Mouse (Mus musculus) lung, adult 2 months (tissue): ENCODE data around the gene Hsdl2. TPM values are rescaled to one million over a fixed set of nuclear protein-coding genes. Genes with fewer than 3 reads are reported as not detected.

Experiments used
- DNase-seq: peaks from one replicate; pipeline ENCODE4 v3.0.0; 2022
- H3K4me1 ChIP-seq: fragments of 200-500 bp; 2 replicates; pipeline ENCODE4 v1.6.1; 2011; ENCODE audit warnings: low read length; ENCODE audit not compliant: control insufficient read depth, insufficient read depth
- H3K4me3 ChIP-seq: fragments of 200-500 bp; replicated peaks from 2 replicates; pipeline ENCODE3; 2011; ENCODE audit warnings: low read depth, mild to moderate bottlenecking, control low read depth, low read length; ENCODE audit errors: extremely low read depth
- CTCF ChIP-seq: fragments of 200-500 bp; IDR thresholded peaks from 2 replicates; pipeline ENCODE4 v1.5.1; 2011; ENCODE audit warnings: mild to moderate bottlenecking, low read length, control low read depth; ENCODE audit not compliant: insufficient read depth
- POLR2A ChIP-seq: fragments of 200-500 bp; IDR thresholded peaks from 2 replicates; pipeline ENCODE4 v1.6.1; 2011; ENCODE audit warnings: low read depth, mild to moderate bottlenecking, control low read depth, low read length, borderline replicate concordance; ENCODE audit errors: extremely low read depth
- WGBS: fragments of 180-500 bp; shearing (Covaris S2); methylation state at CpG from one replicate; pipeline ENCODE4 v1.1.7; 2018; 5-methylcytosine and 5-hydroxymethylcytosine counted together
- polyA plus RNA-seq: library from polyadenylated mRNA; depleted of rRNA; stranded (reverse); fragments of >200 nt; gene quantifications from 2 replicates; pipeline ENCODE4 v1.2.3, GENCODE M21; 2012

Gene Hsdl2
- polyA plus RNA-seq, 1 experiment: 16.1 TPM

GRCm38 (mm10) chr4:59587215-59587871 is 6.0 kb downstream of the Hsdl2 start:
- DNase-seq: no peak
- Histone ChIP-seq H3K4me1 (no peaks in the 10 kb centered on the region), H3K4me3 (no peak overlapping the region)
- 69% methylated on average over 2 of the region's 2 CpGs for WGBS
- TF ChIP-seq CTCF: no peak
- TF ChIP-seq POLR2A: no peak

- TF ChIP-seq CTCF (no peak), POLR2A (no peak)
- 96% methylated on average over 1 of the region's 1 CpGs for WGBS
- no peak for DNase-seq
- no peak overlapping the region for H3K4me3 ChIP-seq
- H3K4me1 ChIP-seq: no peaks in the 10 kb centered on the region
These were observed 6.5 kb downstream of the Hsdl2 start for GRCm38 (mm10) chr4:59587872-59588226.

GRCm38 (mm10) chr4:59594614-59595013 is 13.3 kb downstream of the Hsdl2 start:
- WGBS: 67% methylated on average over 2 of the region's 2 CpGs
- TF ChIP-seq CTCF (no peak), POLR2A (no peak)

DNA sequence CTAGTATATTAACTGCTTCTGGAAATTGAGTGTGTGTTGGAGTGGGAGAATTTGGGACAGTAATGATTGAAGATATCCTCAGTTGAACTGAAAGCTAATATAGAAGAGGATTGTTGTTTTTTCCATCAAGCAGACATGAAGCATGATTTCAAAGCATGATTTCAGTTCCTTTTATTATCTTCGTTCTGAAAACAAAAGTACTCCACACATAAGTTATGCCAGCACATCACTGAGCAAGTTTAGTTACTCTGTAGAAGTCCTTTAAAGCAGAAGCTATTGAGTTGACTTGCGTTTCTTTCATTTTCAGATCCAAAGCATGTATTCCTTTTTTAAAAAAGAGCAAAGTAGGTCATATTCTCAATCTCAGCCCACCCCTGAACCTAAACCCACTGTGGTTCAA is 15.2 kb downstream of the Hsdl2 start:
- no peak for DNase-seq
- H3K4me1 ChIP-seq: no peaks in the 10 kb centered on the region
- 75% methylated on average over 2 of the region's 2 CpGs for WGBS
- H3K4me3 ChIP-seq: no peak overlapping the region
- TF ChIP-seq CTCF (no peak), POLR2A (no peak)

More at GRCm38 (mm10) chr4:59594614-59595013, 13.3 kb downstream of the Hsdl2 start:
- DNase-seq: no peak
- no peaks in the 10 kb centered on the region for H3K4me1 ChIP-seq
- H3K4me3 ChIP-seq: no peak overlapping the region

- DNase-seq: no peak
- no peak for TF ChIP-seq CTCF
- TF ChIP-seq POLR2A: no peak
- H3K4me1 ChIP-seq: no peaks in the 10 kb centered on the region
- H3K4me3 ChIP-seq: no peak overlapping the region
- WGBS: 93% methylated on average over 4 of the region's 4 CpGs
These were observed 21.3 kb downstream of the Hsdl2 start for GRCm38 (mm10) chr4:59602704-59603103.

DNA sequence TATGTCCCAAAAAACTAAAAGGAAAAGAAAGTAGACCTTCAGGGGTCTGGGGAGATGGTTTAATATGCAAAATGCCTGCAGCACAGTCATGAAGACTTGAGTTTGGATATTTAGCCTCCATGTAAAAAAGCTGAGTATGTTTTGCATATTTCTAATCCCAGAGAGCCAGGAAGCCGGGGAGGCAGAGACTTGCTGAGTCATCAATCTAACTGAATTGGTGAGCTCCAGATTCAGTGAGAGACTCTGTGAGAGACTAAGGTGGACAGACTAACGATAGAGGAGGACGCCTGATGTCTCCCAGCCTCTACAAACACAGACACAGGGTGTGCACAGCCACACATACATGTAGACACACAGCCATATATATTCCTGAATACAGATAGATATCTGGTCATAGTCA is 23.5 kb downstream of the Hsdl2 start:
- DNase-seq: no peak
- 75% methylated on average over 3 of the region's 3 CpGs for WGBS
- TF ChIP-seq CTCF (no peak), POLR2A (no peak)
- Histone ChIP-seq H3K4me1 (no peaks in the 10 kb centered on the region), H3K4me3 (no peak overlapping the region)

DNA sequence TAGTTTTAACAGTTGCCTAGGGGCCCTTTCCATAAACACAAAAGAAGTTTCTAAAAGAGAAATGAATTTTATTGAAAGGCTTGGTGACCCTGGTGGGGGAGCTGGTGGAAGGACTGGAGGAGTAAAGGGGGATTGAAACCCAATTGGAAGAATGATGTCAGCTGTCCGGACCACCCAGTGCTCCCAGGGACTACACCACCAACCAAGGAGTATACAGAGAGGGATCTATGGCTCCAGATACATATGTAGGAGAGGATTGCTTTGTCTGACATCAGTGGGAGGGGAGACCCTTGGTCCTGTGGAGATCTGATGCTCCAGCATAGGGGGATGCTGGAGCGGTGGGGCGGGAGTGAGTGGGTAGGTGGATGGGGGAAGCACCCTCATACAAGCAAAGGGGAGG is 24.1 kb downstream of the Hsdl2 start:
- DNase-seq: no peak
- 99% methylated on average over 3 of the region's 3 CpGs for WGBS
- TF ChIP-seq POLR2A (no peak), CTCF (no peak)
- Histone ChIP-seq H3K4me1 (no peaks in the 10 kb centered on the region), H3K4me3 (no peak overlapping the region)

GRCm38 (mm10) chr4:59610411-59610810 is 29.0 kb downstream of the Hsdl2 start:
- no peak for TF ChIP-seq POLR2A
- TF ChIP-seq CTCF: no peak
- 59% methylated on average over 3 of the region's 3 CpGs for WGBS
- DNase-seq: no peak
- Histone ChIP-seq H3K4me3 (no peak overlapping the region), H3K4me1 (no peaks in the 10 kb centered on the region)

- DNase-seq: peak; percentile 15
- TF ChIP-seq CTCF (no peak), POLR2A (no peak)
- Histone ChIP-seq H3K4me3 (no peak overlapping the region), H3K4me1 (no peaks in the 10 kb centered on the region)
- WGBS: 5% methylated on average over 1 of the region's 1 CpGs
These were observed 33.6 kb downstream of the Hsdl2 start for GRCm38 (mm10) chr4:59614986-59615385.

DNA sequence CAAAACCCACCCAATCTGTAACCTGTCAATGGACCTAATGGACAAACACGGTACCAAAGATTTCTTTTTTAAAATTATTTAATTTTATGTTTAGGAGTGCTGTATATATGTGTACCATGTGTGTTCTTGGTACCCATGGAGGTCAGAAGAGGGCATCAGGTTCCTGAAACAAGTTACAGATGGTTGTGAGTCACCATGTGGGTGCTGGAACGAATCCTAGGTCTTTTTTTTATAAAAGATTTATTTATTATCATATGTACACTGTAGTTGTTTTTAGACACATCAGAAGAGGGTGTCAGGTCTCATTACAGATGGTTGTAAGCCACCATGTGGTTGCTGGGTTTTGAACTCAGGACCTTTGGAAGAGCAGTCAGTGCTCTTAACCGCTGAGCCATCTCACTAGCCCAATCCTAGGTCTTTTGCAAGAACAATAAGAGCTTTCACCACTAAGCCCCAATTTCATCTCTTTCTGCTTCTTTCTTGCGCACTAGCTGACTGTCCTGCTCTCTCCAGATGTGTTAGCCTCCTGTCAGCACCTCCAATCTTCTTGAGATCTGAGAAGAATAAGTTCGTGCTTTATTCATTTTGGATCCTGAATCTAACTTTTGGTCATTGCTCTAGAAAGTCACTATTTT is 38.4 kb downstream of the Hsdl2 start:
- WGBS: 91% methylated on average over 5 of the region's 5 CpGs
- no peak for DNase-seq
- TF ChIP-seq CTCF (no peak), POLR2A (no peak)
- H3K4me1 ChIP-seq: no peaks in the 10 kb centered on the region
- no peak overlapping the region for H3K4me3 ChIP-seq

DNA sequence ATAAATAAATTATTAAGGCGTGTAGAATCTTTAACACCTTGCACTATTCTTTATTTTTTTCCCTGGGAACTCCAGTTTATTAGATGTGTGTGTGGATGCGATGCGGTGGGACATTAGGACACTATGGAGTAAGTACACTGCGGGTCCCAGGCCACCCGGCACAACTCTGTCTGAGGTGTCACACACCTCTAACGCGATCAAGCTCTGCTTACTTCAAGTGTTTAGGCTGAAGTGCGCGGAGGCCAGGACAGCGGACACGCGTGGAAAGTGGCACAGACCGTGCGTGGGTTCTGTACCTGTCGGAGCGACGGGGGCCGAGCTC is 44.3 kb downstream of the Hsdl2 start:
- no peak for DNase-seq
- Histone ChIP-seq H3K4me3 (peak overlapping the region; percentile 68), H3K4me1 (peaks cover 2% of the 10 kb centered on the region)
- 2% methylated on average over 18 of the region's 18 CpGs for WGBS
- TF ChIP-seq CTCF (no peak), POLR2A (no peak)
